Mouse (Mus musculus) forebrain, embryonic 14.5 days (tissue): ENCODE measurements around the gene Pgm5. TPM values are rescaled to one million over a fixed set of nuclear protein-coding genes. Genes with fewer than 3 reads are reported as not detected.

ENCODE experiments used
- ATAC-seq: fragments of 200-750 bp; cut with Nextera tagmentation; 2 replicates; pipeline ENCODE4 v1.8.0; 2017; ENCODE audit warnings: mild to moderate bottlenecking, moderate library complexity
- DNase-seq: peaks from one replicate; pipeline ENCODE4 v3.0.0-alpha.2; 2015; ENCODE audit warnings: low spot score
- H3K27ac ChIP-seq: fragments of 300-500 bp; sonication (generic); 2 replicates; pipeline ENCODE4 v1.5.1; 2014; ENCODE audit warnings: low read depth, mild to moderate bottlenecking, control low read depth, low read length, moderate library complexity
- H3K27me3 ChIP-seq: fragments of 300-500 bp; sonication (generic); replicated peaks from 2 replicates; pipeline ENCODE4 v1.6.1; 2014; ENCODE audit warnings: low read length, control low read depth, mixed read lengths; ENCODE audit not compliant: control insufficient read depth, insufficient read depth
- H3K36me3 ChIP-seq: fragments of 300-500 bp; sonication (generic); 2 replicates; pipeline ENCODE4 v1.6.1; 2014; ENCODE audit warnings: low read length, control low read depth; ENCODE audit not compliant: control insufficient read depth, insufficient read depth
- H3K4me1 ChIP-seq: fragments of 300-500 bp; sonication (generic); 2 replicates; pipeline ENCODE4 v1.6.1; 2014; ENCODE audit warnings: antibody characterized with exemption, low read length, control low read depth; ENCODE audit not compliant: control insufficient read depth, insufficient read depth
- H3K4me2 ChIP-seq: fragments of 300-500 bp; sonication (generic); 2 replicates; pipeline ENCODE4 v1.6.1; 2014; ENCODE audit warnings: mild to moderate bottlenecking, control low read depth, low read length
- H3K4me3 ChIP-seq: fragments of 300-500 bp; sonication (generic); 2 replicates; pipeline ENCODE4 v1.5.1; 2014; ENCODE audit warnings: low read depth, low read length, control low read depth
- H3K9ac ChIP-seq: fragments of 300-500 bp; sonication (generic); 2 replicates; pipeline ENCODE4 v1.6.1; 2014; ENCODE audit warnings: mild to moderate bottlenecking, low read length, control low read depth, moderate library complexity
- H3K9me3 ChIP-seq: fragments of 300-500 bp; sonication (generic); replicated peaks from 2 replicates; pipeline ENCODE4 v1.6.1; 2016; ENCODE audit warnings: low read length, control low read depth, mixed read lengths; ENCODE audit not compliant: control insufficient read depth
- WGBS: fragments of 180-500 bp; shearing (Covaris S2); extraction: QIAGEN DNeasy Blood & Tissue Kit; methylation state at CpG from one replicate; pipeline ENCODE4 v1.1.7; 2014; 5-methylcytosine and 5-hydroxymethylcytosine counted together
- polyA plus RNA-seq: library from polyadenylated mRNA; unstranded; fragments of >200 nt; fragmentation: Nextera tagmentation; extraction: Ambion mirVana; gene quantifications from 2 replicates; pipeline ENCODE4 v1.2.1, GENCODE M21; 2014

The Pgm5 gene
- polyA plus RNA-seq: 0.25 and 0.36 TPM in 2 replicates

- no peak for ATAC-seq
- Histone ChIP-seq H3K4me2 (peak within 1 kb of the TSS; percentile 64), H3K4me1 (peaks cover 5% of the 10 kb centered on the region; the same call in 1 of the 2 replicates), H3K36me3 (no peaks in the 10 kb centered on the region), H3K27me3 (peaks cover 9% of the 10 kb centered on the region; the same call in 1 of the 2 replicates), H3K27ac (no peak within 1 kb of the TSS), H3K4me3 (peak within 1 kb of the TSS; percentile 30), H3K9ac (peak within 1 kb of the TSS; percentile 47), H3K9me3 (no peaks in the 10 kb centered on the region)
- DNase-seq: no peak
- 2% methylated on average over 34 of the region's 39 CpGs for WGBS
Measured at GRCm38 (mm10) chr19:24861612-24862451, at the start of gene Pgm5. Pgm5 (minus strand) TSS chr19:24861855.

- Histone ChIP-seq H3K9me3 (no peaks in the 10 kb centered on the region), H3K9ac (no peak overlapping the region), H3K27me3 (0 out of 2 replicates have a peak, but pooled peaks cover 5% of the 10 kb centered on the region), H3K4me3 (no peak overlapping the region), H3K27ac (no peak overlapping the region), H3K36me3 (no peaks in the 10 kb centered on the region), H3K4me1 (no peaks in the 10 kb centered on the region), H3K4me2 (no peak overlapping the region)
- 93% methylated on average over 3 of the region's 3 CpGs for WGBS
- ATAC-seq (no peak), DNase-seq (no peak)
Measured at GRCm38 (mm10) chr19:24908385-24909155, 46.9 kb upstream of the Pgm5 start.

- Histone ChIP-seq H3K9me3 (no peaks in the 10 kb centered on the region), H3K4me3 (no peak overlapping the region), H3K4me1 (no peaks in the 10 kb centered on the region), H3K36me3 (no peaks in the 10 kb centered on the region), H3K27me3 (peaks cover 13% of the 10 kb centered on the region), H3K9ac (no peak overlapping the region), H3K27ac (no peak overlapping the region), H3K4me2 (no peak overlapping the region)
- ATAC-seq: no peak
- DNase-seq: no peak
- 92% methylated on average over 4 of the region's 6 CpGs for WGBS
Measured at GRCm38 (mm10) chr19:24907655-24908054, 46.0 kb upstream of the Pgm5 start.

GRCm38 (mm10) chr19:24902821-24903220 is 41.2 kb upstream of the Pgm5 start:
- H3K4me1 ChIP-seq: peaks cover 11% of the 10 kb centered on the region; the same call in 1 of the 2 replicates
- H3K4me2 ChIP-seq: no peak overlapping the region
- H3K9me3 ChIP-seq: no peaks in the 10 kb centered on the region
- ATAC-seq: no peak
- H3K36me3 ChIP-seq: no peaks in the 10 kb centered on the region
- H3K27ac ChIP-seq: no peak overlapping the region
- H3K4me3 ChIP-seq: no peak overlapping the region
- H3K9ac ChIP-seq: no peak overlapping the region
- peaks cover 56% of the 10 kb centered on the region for H3K27me3 ChIP-seq
- DNase-seq: no peak
- 54% methylated on average over 2 of the region's 2 CpGs for WGBS

- Histone ChIP-seq H3K4me2 (no peak overlapping the region), H3K9me3 (no peaks in the 10 kb centered on the region), H3K9ac (no peak overlapping the region), H3K4me1 (peaks cover 11% of the 10 kb centered on the region; the same call in 1 of the 2 replicates), H3K4me3 (no peak overlapping the region), H3K27me3 (peaks cover 61% of the 10 kb centered on the region), H3K36me3 (no peaks in the 10 kb centered on the region), H3K27ac (no peak overlapping the region)
- 0% methylated on average over 2 of the region's 2 CpGs for WGBS
- ATAC-seq: no peak
- DNase-seq: no peak
Measured at GRCm38 (mm10) chr19:24902256-24902655, 40.6 kb upstream of the Pgm5 start.

- Histone ChIP-seq H3K27me3 (peaks cover 67% of the 10 kb centered on the region), H3K4me2 (no peak overlapping the region), H3K4me3 (no peak overlapping the region), H3K9me3 (no peaks in the 10 kb centered on the region), H3K36me3 (no peaks in the 10 kb centered on the region), H3K4me1 (peaks cover 11% of the 10 kb centered on the region; the same call in 1 of the 2 replicates), H3K27ac (no peak overlapping the region), H3K9ac (no peak overlapping the region)
- WGBS: 2% methylated on average over 3 of the region's 3 CpGs
- ATAC-seq (no peak), DNase-seq (no peak)
Measured at GRCm38 (mm10) chr19:24901666-24902065, 40.0 kb upstream of the Pgm5 start.

GRCm38 (mm10) chr19:24900581-24901220 is 39.0 kb upstream of the Pgm5 start, which contains the start of gene Foxd4:
Foxd4 (minus strand) TSS chr19:24901197.
- DNase-seq: no peak
- peak; percentile 36; the same call in 1 of the 2 replicates for ATAC-seq
- 2% methylated on average over 27 of the region's 27 CpGs for WGBS
- Histone ChIP-seq H3K4me2 (peak within 1 kb of the TSS; percentile 74), H3K27me3 (peaks cover 73% of the 10 kb centered on the region), H3K9ac (peak within 1 kb of the TSS; percentile 32; the same call in 1 of the 2 replicates), H3K27ac (no peak within 1 kb of the TSS), H3K4me1 (peaks cover 11% of the 10 kb centered on the region; the same call in 1 of the 2 replicates), H3K36me3 (no peaks in the 10 kb centered on the region), H3K4me3 (peak within 1 kb of the TSS; percentile 36), H3K9me3 (no peaks in the 10 kb centered on the region)
